Mouse (Mus musculus) neural tube, embryonic 12.5 days (tissue): ENCODE measurements around the gene Avpr1a. TPM values are rescaled to one million over a fixed set of nuclear protein-coding genes. Genes with fewer than 3 reads are reported as not detected.

ENCODE experiments used
- ATAC-seq: fragments of 200-750 bp; cut with Nextera tagmentation; 2 replicates; pipeline ENCODE4 v1.8.0; 2017; ENCODE audit warnings: low read depth, mild to moderate bottlenecking, moderate TSS enrichment, moderate library complexity; ENCODE audit not compliant: low FRiP score
- H3K27ac ChIP-seq: fragments of 300-500 bp; sonication (generic); 2 replicates; pipeline ENCODE4 v1.5.1; 2016
- H3K27me3 ChIP-seq: fragments of 300-500 bp; sonication (generic); replicated peaks from 2 replicates; pipeline ENCODE4 v1.6.1; 2016; ENCODE audit warnings: mild to moderate bottlenecking
- H3K36me3 ChIP-seq: fragments of 300-500 bp; sonication (generic); 2 replicates; pipeline ENCODE4 v1.6.1; 2016; ENCODE audit warnings: mild to moderate bottlenecking
- H3K4me1 ChIP-seq: fragments of 300-500 bp; sonication (generic); 2 replicates; pipeline ENCODE4 v1.6.1; 2016
- H3K4me2 ChIP-seq: fragments of 300-500 bp; sonication (generic); replicated peaks from 2 replicates; pipeline ENCODE4 v1.6.1; 2016; ENCODE audit warnings: mild to moderate bottlenecking
- H3K4me3 ChIP-seq: fragments of 300-500 bp; sonication (generic); 2 replicates; pipeline ENCODE4 v1.5.1; 2016
- H3K9ac ChIP-seq: fragments of 300-500 bp; sonication (generic); 2 replicates; pipeline ENCODE4 v1.6.1; 2016; ENCODE audit warnings: mild to moderate bottlenecking
- H3K9me3 ChIP-seq: fragments of 300-500 bp; sonication (generic); 2 replicates; pipeline ENCODE4 v1.6.1; 2016; ENCODE audit warnings: mild to moderate bottlenecking
- WGBS: fragments of 180-500 bp; shearing (Covaris S2); methylation state at CpG from one replicate; pipeline ENCODE4 v1.1.7; 2016; 5-methylcytosine and 5-hydroxymethylcytosine counted together
- polyA plus RNA-seq: library from polyadenylated mRNA; unstranded; fragments of >200 nt; fragmentation: Nextera tagmentation; extraction: Ambion mirVana; gene quantifications from 2 replicates; pipeline ENCODE4 v1.2.1, GENCODE M21; 2016

Gene Avpr1a
- polyA plus RNA-seq, 1 experiment from 2014 or later, result 0.63 TPM

DNA sequence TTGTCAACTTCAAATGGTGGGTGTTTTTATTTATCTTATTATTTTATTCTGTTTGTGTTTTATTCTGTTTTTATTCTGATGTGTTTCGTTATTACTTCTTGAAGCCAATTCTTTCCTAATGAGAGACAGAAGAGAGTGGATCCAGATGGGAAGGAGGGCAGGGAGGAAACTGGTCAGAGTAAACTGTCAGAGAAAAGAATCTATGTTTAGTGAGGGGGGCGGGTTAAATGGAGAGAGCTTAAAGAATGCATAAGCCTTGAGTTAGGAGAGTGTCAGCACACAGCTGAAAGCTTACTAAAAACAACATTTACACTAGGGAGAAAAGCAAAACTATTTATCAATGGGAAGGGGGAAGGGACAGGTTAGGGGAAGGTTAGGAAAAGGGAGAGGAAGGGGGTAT lies 50.3 kb downstream of the Avpr1a start:
- 71% methylated on average over 2 of the region's 2 CpGs for WGBS

DNA sequence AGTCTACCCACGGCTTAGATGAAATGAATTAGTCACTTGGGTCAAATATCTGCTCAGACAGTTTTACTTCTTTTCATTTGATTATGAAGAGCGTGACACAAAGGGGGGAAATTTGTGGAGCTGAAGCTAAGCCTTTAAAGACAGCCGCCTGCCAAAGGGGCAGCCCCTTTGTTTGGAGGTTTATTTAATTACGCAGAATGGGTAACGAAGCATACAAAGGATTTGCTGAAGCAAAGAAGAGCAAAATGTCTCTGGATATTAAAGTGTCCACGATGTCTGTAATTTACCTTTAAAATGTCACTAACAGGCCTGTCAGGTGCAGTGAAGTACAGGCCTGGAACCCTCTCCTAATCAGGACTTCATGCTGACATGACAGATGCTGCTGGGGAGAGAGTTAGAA lies 51.0 kb downstream of the Avpr1a start:
- Histone ChIP-seq H3K27me3 (no peaks in the 10 kb centered on the region), H3K9me3 (no peaks in the 10 kb centered on the region), H3K4me1 (peaks cover 7% of the 10 kb centered on the region; the same call in 1 of the 2 replicates), H3K9ac (no peak overlapping the region), H3K4me2 (no peak overlapping the region), H3K4me3 (no peak overlapping the region), H3K36me3 (no peaks in the 10 kb centered on the region), H3K27ac (no peak overlapping the region)
- no peak for ATAC-seq
- WGBS, result 39% methylated on average over 6 of the region's 6 CpGs

More for the DNA sequence above, 50.3 kb downstream of the Avpr1a start:
- Histone ChIP-seq H3K4me2 (no peak overlapping the region), H3K36me3 (no peaks in the 10 kb centered on the region), H3K27ac (no peak overlapping the region), H3K4me1 (peaks cover 7% of the 10 kb centered on the region; the same call in 1 of the 2 replicates), H3K27me3 (no peaks in the 10 kb centered on the region), H3K9me3 (no peaks in the 10 kb centered on the region), H3K4me3 (no peak overlapping the region), H3K9ac (no peak overlapping the region)
- no peak for ATAC-seq

Other genes with a start within 250 kb of the Avpr1a start
- gene Ppm1h, start 230.3 kb downstream of the Avpr1a start, polyA plus RNA-seq, result 18.4 and 20.5 TPM in 2 replicates